Mouse (Mus musculus) testis, adult 2 months (tissue): ENCODE results near the gene Lrsam1. TPM values are rescaled to one million over a fixed set of nuclear protein-coding genes. Genes with fewer than 3 reads are reported as not detected.
A peak's percentile ranks its signal among the peaks of the same experiment; 100 is the strongest.

Experiments
- H3K27ac ChIP-seq: fragments of 200-500 bp; 2 replicates; pipeline ENCODE4 v1.5.1; 2012; ENCODE audit warnings: low read depth, low read length; ENCODE audit not compliant: control insufficient read depth, insufficient read depth
- H3K27me3 ChIP-seq: fragments of 200-500 bp; 2 replicates; pipeline ENCODE4 v1.6.1; 2012; ENCODE audit warnings: mild to moderate bottlenecking, low read length, moderate library complexity; ENCODE audit not compliant: control insufficient read depth, insufficient read depth
- H3K36me3 ChIP-seq: fragments of 200-500 bp; 2 replicates; pipeline ENCODE4 v1.6.1; 2012; ENCODE audit warnings: mild to moderate bottlenecking, low read length; ENCODE audit not compliant: control insufficient read depth, insufficient read depth
- H3K4me1 ChIP-seq: fragments of 200-500 bp; 2 replicates; pipeline ENCODE4 v1.6.1; 2012; ENCODE audit warnings: low read length; ENCODE audit not compliant: control insufficient read depth, insufficient read depth
- H3K4me3 ChIP-seq: fragments of 200-500 bp; 2 replicates; pipeline ENCODE4 v1.5.1; 2012; ENCODE audit warnings: low read depth, mild to moderate bottlenecking, low read length, moderate library complexity, mixed read lengths; ENCODE audit not compliant: control insufficient read depth
- CTCF ChIP-seq: fragments of 200-500 bp; IDR thresholded peaks from 2 replicates; pipeline ENCODE4 v1.5.1; 2012; ENCODE audit warnings: low read depth, mild to moderate bottlenecking, inconsistent platforms, low read length, moderate library complexity; ENCODE audit not compliant: control insufficient read depth, insufficient read depth, insufficient replicate concordance
- POLR2A ChIP-seq: fragments of 200-500 bp; IDR thresholded peaks from 2 replicates; pipeline ENCODE4 v1.6.1; 2012; ENCODE audit warnings: low read depth, mild to moderate bottlenecking, inconsistent platforms, low read length, moderate library complexity; ENCODE audit not compliant: control insufficient read depth
- polyA plus RNA-seq: library from polyadenylated mRNA; depleted of rRNA; stranded (reverse); fragments of >200 nt; gene quantifications from 2 replicates; pipeline ENCODE4 v1.2.3, GENCODE M21; 2012

Lrsam1 gene
- polyA plus RNA-seq, 1 experiment = 5.3 TPM

DNA sequence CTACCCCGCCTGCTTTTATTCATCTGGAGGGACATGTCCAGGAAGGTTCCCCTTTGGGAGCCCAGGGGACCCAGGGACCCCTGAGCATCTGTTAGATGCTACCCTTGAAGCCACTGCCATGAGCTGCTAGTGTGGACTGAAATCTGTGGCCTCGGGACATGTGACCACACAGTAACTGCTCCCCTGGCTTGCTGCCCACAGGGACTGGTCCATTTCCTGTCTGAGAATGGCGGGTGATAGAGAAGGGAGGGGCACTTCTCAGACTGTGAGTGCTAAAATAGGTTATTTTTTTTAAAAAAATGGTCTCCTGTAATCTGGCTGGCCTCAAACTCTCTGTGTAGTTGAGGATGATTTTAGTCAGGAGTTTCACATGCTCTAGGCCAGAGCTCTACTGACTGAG, 79.7 kb downstream of the Lrsam1 start:
- Histone ChIP-seq H3K4me1 (peaks cover 11% of the 10 kb centered on the region), H3K27me3 (no peaks in the 10 kb centered on the region), H3K27ac (peak overlapping the region; percentile 18; the same call in 1 of the 2 replicates), H3K4me3 (no peak overlapping the region), H3K36me3 (no peaks in the 10 kb centered on the region)
- no peak for TF ChIP-seq CTCF
- TF ChIP-seq POLR2A = no peak

GRCm38 (mm10) chr2:32881054-32881453, 80.4 kb downstream of the Lrsam1 start:
- peaks cover 16% of the 10 kb centered on the region for H3K4me1 ChIP-seq
- no peaks in the 10 kb centered on the region for H3K36me3 ChIP-seq
- peak overlapping the region; percentile 2; the same call in 1 of the 2 replicates for H3K27ac ChIP-seq
- TF ChIP-seq CTCF = no peak
- TF ChIP-seq POLR2A = no peak
- no peaks in the 10 kb centered on the region; the same call in 1 of the 2 replicates for H3K27me3 ChIP-seq
- no peak overlapping the region for H3K4me3 ChIP-seq

- H3K27me3 ChIP-seq = no peaks in the 10 kb centered on the region; the same call in 1 of the 2 replicates
- no peak for TF ChIP-seq CTCF
- no peak for TF ChIP-seq POLR2A
- H3K4me3 ChIP-seq = no peak overlapping the region
- peaks cover 24% of the 10 kb centered on the region for H3K4me1 ChIP-seq
- H3K36me3 ChIP-seq = no peaks in the 10 kb centered on the region
- H3K27ac ChIP-seq = no peak overlapping the region
Measured at GRCm38 (mm10) chr2:32879593-32879992, 81.8 kb downstream of the Lrsam1 start.

DNA sequence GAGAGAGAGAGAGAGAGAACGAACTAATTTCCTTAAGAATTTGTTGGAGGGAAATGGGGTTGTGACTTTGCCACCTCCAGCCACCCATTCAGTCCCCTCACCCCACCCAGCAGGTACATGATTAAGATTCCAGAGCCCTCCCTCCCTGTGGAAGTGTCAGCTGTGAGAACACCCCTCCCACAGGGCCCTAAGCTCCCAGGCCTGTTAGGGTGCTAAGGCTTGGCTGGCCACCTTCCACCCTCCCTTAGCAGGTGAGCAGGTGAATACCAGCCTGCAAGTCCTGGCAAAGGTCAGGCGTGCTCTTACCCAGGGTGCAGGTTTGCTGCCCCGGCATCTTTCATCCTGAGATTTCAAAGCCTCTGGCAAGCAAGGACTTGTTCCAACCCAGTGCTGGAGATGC, 83.0 kb downstream of the Lrsam1 start:
- H3K36me3 ChIP-seq = no peaks in the 10 kb centered on the region
- H3K27ac ChIP-seq = no peak overlapping the region
- H3K27me3 ChIP-seq = no peaks in the 10 kb centered on the region; the same call in 1 of the 2 replicates
- TF ChIP-seq POLR2A = no peak
- no peak for TF ChIP-seq CTCF
- H3K4me3 ChIP-seq = no peak overlapping the region
- H3K4me1 ChIP-seq = peaks cover 26% of the 10 kb centered on the region

DNA sequence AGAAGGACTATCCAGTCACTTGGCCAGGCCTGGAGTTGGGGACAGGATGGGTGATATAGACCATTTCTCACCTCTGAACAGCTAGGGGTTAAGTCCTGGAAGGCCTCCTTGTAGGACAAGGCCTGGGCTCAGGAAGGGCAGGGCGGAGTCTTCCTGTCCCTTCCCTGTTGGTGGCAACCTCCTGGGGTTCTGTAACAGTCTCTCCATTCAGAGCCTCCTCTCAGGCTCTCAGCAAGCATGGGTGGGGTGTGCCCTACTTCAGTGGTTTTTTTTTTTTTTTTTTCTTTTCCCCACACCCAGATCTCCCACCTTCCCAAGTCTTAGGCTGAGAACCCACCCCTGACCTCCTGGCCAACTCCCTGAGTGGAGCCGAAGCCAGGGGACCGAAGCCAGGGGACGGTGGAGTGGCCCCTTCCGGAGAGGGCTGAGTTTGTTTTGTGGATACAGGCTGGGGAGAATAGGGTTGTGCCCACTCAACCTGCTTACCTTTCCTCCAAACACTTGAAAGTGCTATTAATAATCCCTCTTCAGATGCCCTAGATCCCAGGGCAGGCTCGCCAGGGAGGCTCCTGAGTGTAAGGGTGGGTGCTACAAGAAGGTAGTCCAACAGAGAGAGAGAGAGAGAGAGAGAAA, 83.5 kb downstream of the Lrsam1 start:
- H3K4me3 ChIP-seq = no peak overlapping the region; the same call in 1 of the 2 replicates
- H3K27me3 ChIP-seq = no peaks in the 10 kb centered on the region; the same call in 1 of the 2 replicates
- peak overlapping the region; percentile 12; the same call in 1 of the 2 replicates for H3K27ac ChIP-seq
- TF ChIP-seq CTCF (no peak), POLR2A (no peak)
- H3K36me3 ChIP-seq = no peaks in the 10 kb centered on the region
- H3K4me1 ChIP-seq = peaks cover 25% of the 10 kb centered on the region

DNA sequence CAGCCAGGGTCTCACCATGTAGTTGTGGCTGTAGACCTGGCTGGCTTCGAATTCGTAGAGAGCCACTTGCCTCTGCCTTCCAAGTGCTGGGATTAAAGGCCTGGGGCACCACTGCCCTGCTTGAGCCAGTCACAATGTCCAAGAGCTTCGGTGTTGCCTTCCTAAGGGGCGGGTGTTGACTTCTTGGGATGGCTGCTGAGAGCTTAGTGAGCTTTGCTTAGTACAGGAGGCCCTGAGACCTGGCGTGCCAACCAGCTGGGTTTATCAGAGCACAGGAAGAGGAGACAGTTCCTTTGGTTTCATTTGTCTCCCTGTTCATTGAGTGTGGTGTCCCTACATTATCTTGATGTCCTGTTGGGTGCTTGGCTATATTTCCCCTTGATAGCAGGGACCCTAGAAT, 84.1 kb downstream of the Lrsam1 start:
- no peaks in the 10 kb centered on the region; the same call in 1 of the 2 replicates for H3K27me3 ChIP-seq
- H3K36me3 ChIP-seq = no peaks in the 10 kb centered on the region
- TF ChIP-seq POLR2A = no peak
- no peak for TF ChIP-seq CTCF
- peak overlapping the region; percentile 86 for H3K4me3 ChIP-seq
- H3K27ac ChIP-seq = peak overlapping the region; percentile 12
- peaks cover 20% of the 10 kb centered on the region for H3K4me1 ChIP-seq

DNA sequence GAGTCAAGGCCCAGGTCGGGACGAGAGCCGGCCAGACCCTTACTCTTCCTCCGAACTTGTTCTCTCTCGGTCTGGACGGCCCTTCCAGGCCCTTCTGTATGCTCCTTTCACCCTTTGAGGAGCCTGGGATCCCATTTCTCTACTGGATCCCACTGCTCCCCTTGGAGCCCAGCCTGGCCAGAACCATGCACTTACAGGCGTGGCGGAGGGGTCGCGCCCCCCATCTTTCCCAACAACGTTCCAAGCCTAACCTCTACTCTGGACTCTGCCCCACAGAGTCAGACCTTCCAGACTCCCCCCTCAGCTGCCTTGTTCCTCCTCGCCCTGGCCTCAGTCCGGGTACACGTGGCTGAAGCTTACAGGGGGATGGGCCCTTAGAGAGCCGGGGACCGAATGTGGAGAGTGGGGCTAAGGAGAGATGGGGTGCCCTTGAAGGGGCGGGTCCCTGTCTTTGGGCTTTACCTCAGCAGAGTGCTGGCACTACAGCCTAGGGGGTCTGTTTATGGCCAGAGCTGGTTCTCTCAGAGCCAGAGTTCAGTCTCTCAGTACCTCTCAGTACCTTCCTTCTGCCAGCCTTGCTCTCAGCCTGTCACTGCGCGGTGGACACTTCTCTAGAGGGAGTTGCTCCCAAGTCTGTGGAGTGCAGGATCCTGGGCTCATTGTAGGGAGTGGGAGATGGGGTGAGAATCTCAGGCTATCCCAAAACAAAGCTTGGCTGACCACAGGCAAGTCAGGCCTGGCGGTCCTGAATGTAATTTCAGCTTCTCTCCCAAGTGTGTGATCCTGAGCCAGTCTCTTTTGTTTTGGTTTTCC, 84.7 kb downstream of the Lrsam1 start:
- H3K27me3 ChIP-seq = no peaks in the 10 kb centered on the region; the same call in 1 of the 2 replicates
- peak overlapping the region; percentile 86 for H3K4me3 ChIP-seq
- peak overlapping the region; percentile 12; the same call in 1 of the 2 replicates for H3K27ac ChIP-seq
- no peak for TF ChIP-seq POLR2A
- TF ChIP-seq CTCF = no peak
- H3K36me3 ChIP-seq = no peaks in the 10 kb centered on the region
- peaks cover 19% of the 10 kb centered on the region for H3K4me1 ChIP-seq
